Mouse (Mus musculus) lung, adult 2 months (tissue): ENCODE data around the gene Thap3.

ENCODE experiments used
- CTCF ChIP-seq: fragments of 200-500 bp; IDR thresholded peaks from 2 replicates; pipeline ENCODE4 v1.5.1; 2011; ENCODE audit warnings: mild to moderate bottlenecking, low read length, control low read depth; ENCODE audit not compliant: insufficient read depth
- POLR2A ChIP-seq: fragments of 200-500 bp; IDR thresholded peaks from 2 replicates; pipeline ENCODE4 v1.6.1; 2011; ENCODE audit warnings: low read depth, mild to moderate bottlenecking, control low read depth, low read length, borderline replicate concordance; ENCODE audit errors: extremely low read depth

DNA sequence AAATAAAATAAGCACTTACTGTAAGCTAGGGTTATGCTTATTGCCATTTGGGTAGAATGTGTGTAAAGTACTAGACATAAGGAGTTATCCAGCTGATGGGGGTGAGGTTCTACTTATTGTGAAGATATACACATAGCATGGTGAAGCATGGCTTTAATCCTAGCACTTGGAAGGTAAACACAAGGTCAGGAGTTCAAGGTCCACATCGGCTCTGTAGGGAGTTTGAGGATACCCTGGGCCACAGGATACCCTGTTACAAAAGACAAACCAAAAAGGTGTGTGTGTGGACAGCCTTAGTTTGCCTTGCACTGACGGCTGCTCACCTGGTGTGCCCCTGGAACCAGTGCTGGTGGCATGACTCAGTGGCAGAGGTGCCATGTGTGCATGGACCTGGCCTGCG lies 50.7 kb downstream of the Thap3 start:
- TF ChIP-seq POLR2A (no peak), CTCF (no peak)
